Mouse (Mus musculus): Measurements from ENCODE around the gene Oas3. TPM values are rescaled to one million over a fixed set of nuclear protein-coding genes. Genes with fewer than 3 reads are reported as not detected.

Gene Oas3
- polyA plus RNA-seq, 1 experiment from 2014 or later = not detected

DNA sequence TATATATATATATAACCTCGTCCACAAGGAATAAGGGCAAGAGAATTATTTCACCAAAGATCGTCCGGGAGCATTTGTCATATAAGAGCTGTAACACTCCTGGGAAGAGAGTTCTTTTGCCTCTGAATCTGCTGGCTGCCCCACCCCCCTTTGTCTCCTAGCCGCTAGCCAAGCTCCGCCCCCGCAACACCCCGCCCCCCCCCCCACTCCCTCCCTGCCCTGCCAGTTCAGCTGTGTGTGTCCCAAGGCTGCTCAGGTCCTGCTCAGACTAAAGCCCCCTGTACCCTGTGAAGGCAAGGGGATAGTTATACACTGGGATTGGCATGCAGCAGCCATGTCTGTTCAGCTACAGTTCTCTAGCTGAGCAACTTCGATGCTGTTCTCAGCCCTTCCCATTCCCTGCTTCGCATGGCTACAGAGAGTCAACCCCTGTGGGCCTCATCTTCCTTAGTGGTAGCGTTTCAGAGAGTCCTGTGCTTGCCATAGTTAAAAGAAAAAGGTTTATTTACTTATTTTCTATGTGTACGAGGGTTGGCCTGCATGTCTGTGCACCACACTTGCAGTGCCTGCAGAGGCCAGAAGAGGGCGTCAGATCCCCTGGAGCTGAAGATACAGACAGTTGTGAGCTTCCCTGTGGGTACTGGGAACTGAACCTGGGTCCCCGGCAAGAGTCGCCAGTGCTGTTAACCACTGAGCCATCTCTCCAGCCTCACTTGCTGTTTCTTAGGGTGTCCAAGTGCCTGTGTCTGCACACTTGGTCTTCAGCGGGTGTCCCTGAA is 58.7 kb downstream of the Oas3 start:
- 55% methylated on average over 15 of the region's 15 CpGs for whole genome bisulfite sequencing
- ATAC-seq (ENCODE audit: insufficient number of reproducible peaks, insufficient read depth, low FRiP score, low TSS enrichment, low read depth) = no peak
- no peaks in the 10 kb centered on the region for H3K4me1 ChIP-seq (replicated peaks)

DNA sequence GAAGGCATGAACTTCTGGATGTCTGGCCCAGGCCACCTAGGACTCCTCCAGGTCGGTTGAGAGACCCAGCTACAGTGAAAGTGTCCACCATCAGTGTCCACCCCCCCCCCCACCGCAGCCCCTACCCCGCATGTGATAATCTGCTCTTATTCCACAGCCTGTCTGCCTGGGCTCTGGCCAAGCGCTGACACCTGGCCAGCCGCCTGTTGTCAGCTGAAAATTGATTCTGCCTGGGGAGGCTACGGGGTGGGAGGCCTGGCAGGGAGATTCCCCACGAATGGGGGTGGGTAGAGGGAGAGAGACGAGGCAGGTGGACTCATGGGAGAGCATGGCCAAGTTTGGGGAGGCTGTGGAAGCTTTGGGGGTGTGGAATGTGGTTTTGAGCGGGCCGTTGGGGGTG is 60.3 kb downstream of the Oas3 start:
- Histone ChIP-seq H3K9ac (replicated peaks) (no peak overlapping the region), H3K36me3 (no peaks in the 10 kb centered on the region), H3K4me3 (replicated peaks) (no peak overlapping the region), H3K4me1 (replicated peaks) (no peaks in the 10 kb centered on the region), H3K9me3 (no peaks in the 10 kb centered on the region), H3K4me2 (no peak overlapping the region), H3K27me3 (peaks cover 50% of the 10 kb centered on the region), H3K27ac (no peak overlapping the region)
- ATAC-seq (ENCODE audit: insufficient number of reproducible peaks, insufficient read depth, low FRiP score, low TSS enrichment, low read depth) = no peak
- WGBS = 72% methylated on average over 10 of the region's 10 CpGs

More for the DNA sequence above, 58.7 kb downstream of the Oas3 start:
- Histone ChIP-seq H3K27ac (no peak overlapping the region), H3K9ac (replicated peaks) (no peak overlapping the region), H3K9me3 (no peaks in the 10 kb centered on the region), H3K4me2 (no peak overlapping the region), H3K36me3 (no peaks in the 10 kb centered on the region), H3K4me3 (replicated peaks) (no peak overlapping the region), H3K27me3 (peaks cover 34% of the 10 kb centered on the region)

DNA sequence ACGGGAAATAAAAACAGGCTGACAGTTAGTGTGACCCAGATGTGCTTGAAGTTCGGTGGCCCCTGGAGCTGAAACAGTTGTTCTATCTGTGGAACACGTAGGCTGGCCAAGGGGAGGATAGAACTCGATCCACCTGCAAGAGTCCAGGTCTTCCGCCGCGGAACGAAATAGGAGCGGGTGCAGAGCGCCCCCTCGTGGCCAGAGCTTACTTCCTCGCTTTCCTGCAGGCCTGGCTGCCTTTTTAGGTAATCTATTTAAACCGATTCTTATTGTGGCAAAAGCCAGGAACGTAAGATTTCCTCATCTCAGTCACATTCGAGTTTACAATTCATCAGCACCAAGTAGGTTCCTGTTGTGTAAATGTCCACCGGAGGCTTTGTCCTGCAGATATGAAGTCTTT is 63.1 kb downstream of the Oas3 start:
- WGBS = 3% methylated on average over 16 of the region's 16 CpGs
- ATAC-seq (ENCODE audit: insufficient number of reproducible peaks, insufficient read depth, low FRiP score, low TSS enrichment, low read depth) = no peak
- Histone ChIP-seq H3K27ac (no peak overlapping the region), H3K36me3 (no peaks in the 10 kb centered on the region), H3K4me3 (replicated peaks) (no peak overlapping the region), H3K9me3 (no peaks in the 10 kb centered on the region), H3K9ac (replicated peaks) (no peak overlapping the region), H3K4me1 (replicated peaks) (peaks cover 14% of the 10 kb centered on the region), H3K27me3 (peaks cover 79% of the 10 kb centered on the region), H3K4me2 (no peak overlapping the region)

DNA sequence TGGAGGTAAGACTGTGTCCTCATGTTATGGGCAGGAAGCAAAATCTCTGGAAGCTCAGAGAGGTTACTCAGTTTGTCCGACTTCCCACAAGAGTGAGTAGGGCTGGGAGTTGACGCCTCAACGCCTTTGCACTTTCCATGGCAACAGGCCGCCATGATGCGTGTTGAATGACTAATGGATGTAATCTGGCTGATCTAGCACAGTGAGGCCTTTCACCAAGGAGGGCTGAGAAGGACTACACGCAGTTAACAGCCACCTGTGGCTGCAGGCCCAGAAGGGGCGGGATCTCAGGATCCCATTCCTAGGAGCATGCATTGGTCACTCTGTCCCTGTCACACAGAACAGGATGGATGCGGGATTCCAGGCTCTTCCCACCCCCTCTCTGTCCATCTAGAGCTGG is 64.7 kb downstream of the Oas3 start:
- peaks cover 95% of the 10 kb centered on the region for H3K27me3 ChIP-seq
- no peak overlapping the region for H3K4me3 ChIP-seq (replicated peaks)
- H3K4me2 ChIP-seq = no peak overlapping the region
- ATAC-seq (ENCODE audit: insufficient number of reproducible peaks, insufficient read depth, low FRiP score, low TSS enrichment, low read depth) = no peak
- no peaks in the 10 kb centered on the region for H3K9me3 ChIP-seq
- WGBS = 80% methylated on average over 8 of the region's 8 CpGs
- peaks cover 14% of the 10 kb centered on the region for H3K4me1 ChIP-seq (replicated peaks)
- H3K9ac ChIP-seq (replicated peaks) = no peak overlapping the region
- no peak overlapping the region for H3K27ac ChIP-seq
- H3K36me3 ChIP-seq = no peaks in the 10 kb centered on the region

DNA sequence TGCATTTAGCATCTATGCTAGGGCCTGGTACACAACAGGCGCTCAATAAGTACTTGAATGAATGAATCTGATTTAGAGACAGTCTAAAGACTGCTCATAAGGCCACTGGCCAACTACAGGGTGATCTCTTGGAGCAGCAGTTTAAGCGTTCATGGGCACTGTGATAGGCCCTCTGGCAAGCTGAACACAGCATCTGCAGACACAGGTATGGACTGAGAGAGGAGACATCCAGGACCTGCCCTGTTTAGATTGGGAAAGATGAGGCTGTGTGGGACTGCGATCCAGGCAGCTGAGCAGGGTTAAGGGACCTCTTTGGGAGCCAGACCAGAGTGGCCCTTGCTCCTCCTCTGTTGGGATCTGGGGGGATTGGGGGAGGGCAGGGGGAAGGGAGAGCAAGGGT is 65.6 kb downstream of the Oas3 start, which contains the start of gene Dtx1:
Gene Dtx1 (minus strand): TSS at position 101 of the 400 bp plus-strand sequence.
- Histone ChIP-seq H3K4me1 (replicated peaks) (peaks cover 16% of the 10 kb centered on the region), H3K4me2 (peak within 1 kb of the TSS; percentile 94), H3K4me3 (replicated peaks) (peak within 1 kb of the TSS; percentile 57), H3K9ac (replicated peaks) (peak within 1 kb of the TSS; percentile 66), H3K27ac (no peak within 1 kb of the TSS), H3K27me3 (peaks cover 99% of the 10 kb centered on the region), H3K36me3 (no peaks in the 10 kb centered on the region), H3K9me3 (no peaks in the 10 kb centered on the region)
- no peak for ATAC-seq (ENCODE audit: insufficient number of reproducible peaks, insufficient read depth, low FRiP score, low TSS enrichment, low read depth)
- WGBS = 35% methylated on average over 3 of the region's 3 CpGs

DNA sequence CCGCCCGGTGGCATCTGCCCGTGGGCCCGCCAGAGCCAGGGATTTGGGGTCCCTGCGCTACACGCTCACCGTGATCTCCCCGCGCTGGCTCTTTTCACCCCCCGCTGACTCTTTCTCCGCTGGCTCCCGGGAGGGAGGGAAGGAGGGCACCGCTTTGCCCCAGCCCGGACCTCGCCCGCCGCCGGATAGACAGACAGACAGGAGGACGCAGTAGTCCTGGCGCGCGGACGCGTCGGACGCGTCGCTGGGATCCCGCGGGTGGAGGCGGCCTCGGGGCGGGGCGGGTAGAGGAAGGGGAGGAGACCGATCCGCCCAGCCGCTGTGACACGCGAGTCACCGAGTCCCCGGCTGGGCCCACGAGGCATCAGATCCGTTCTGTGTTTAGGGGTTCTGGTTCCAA is 66.0 kb downstream of the Oas3 start:
- Histone ChIP-seq H3K27me3 (peaks cover 98% of the 10 kb centered on the region), H3K4me1 (replicated peaks) (peaks cover 20% of the 10 kb centered on the region), H3K4me3 (replicated peaks) (peak overlapping the region; percentile 57), H3K9ac (replicated peaks) (peak overlapping the region; percentile 66), H3K36me3 (no peaks in the 10 kb centered on the region), H3K27ac (no peak overlapping the region), H3K9me3 (no peaks in the 10 kb centered on the region), H3K4me2 (peak overlapping the region; percentile 94)
- no peak for ATAC-seq (ENCODE audit: insufficient number of reproducible peaks, insufficient read depth, low FRiP score, low TSS enrichment, low read depth)
- WGBS = 2% methylated on average over 43 of the region's 43 CpGs

DNA sequence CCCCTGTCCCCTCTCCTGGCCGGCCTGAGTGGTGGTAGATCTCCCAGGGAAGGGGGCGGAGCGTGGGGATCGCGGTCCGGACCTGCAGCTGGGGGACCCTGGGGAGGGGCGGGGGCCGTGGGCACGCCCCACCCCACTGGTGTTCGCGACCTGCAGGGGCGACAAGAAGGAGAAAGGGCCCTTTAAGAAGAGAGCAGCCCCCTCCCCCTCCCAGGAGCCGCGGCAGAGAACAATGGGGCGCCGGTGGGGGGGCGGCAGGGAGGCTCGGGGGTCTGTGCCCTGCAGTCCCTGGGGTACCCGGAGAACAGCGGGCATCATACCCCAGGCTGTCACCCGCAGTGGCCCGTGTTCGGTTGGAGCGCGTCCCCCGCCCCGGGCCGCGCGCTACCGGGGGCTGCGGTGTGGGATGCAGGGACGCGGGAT is 66.6 kb downstream of the Oas3 start:
- Histone ChIP-seq H3K4me3 (replicated peaks) (peak overlapping the region; percentile 57), H3K9ac (replicated peaks) (peak overlapping the region; percentile 66), H3K36me3 (no peaks in the 10 kb centered on the region), H3K27me3 (peaks cover 98% of the 10 kb centered on the region), H3K4me1 (replicated peaks) (peaks cover 25% of the 10 kb centered on the region), H3K4me2 (peak overlapping the region; percentile 94), H3K27ac (no peak overlapping the region), H3K9me3 (no peaks in the 10 kb centered on the region)
- ATAC-seq (ENCODE audit: insufficient number of reproducible peaks, insufficient read depth, low FRiP score, low TSS enrichment, low read depth) = no peak
- 1% methylated on average over 30 of the region's 34 CpGs for WGBS

DNA sequence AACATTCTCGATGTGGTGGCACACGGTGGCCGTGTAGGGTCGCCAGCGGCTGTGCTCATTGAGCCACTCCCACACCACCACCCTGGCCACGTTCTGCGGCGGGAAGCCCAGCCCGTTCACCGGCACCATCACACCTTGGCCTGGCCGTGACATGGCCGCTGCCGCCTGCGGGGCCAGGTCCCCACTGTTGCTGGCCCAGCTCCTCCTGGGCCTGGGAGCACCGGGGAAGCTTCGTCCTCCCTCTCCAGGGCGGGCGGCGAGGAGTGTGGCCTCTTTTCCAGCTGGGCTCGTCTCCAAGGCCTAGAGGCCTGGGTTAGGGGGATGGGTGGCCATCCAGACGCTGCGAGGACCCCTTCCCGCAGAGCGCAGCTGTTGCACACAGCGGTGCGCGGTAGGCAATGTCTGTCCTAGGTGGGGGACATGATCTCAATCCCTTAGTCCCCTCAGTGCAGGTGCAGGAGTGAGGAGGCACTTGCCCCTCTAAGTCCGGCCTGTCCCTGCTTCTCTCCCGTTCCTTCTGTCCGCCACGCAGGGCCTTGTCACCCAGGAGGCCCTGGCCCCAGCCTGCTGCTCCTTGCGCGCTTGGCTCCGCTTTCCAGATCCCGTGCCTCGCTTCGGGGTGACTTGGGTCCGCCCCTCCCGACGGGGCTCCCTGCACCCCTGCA is 67.2 kb downstream of the Oas3 start:
- ATAC-seq (ENCODE audit: insufficient number of reproducible peaks, insufficient read depth, low FRiP score, low TSS enrichment, low read depth) = no peak
- Histone ChIP-seq H3K27me3 (peaks cover 98% of the 10 kb centered on the region), H3K36me3 (no peaks in the 10 kb centered on the region), H3K27ac (no peak overlapping the region), H3K9me3 (no peaks in the 10 kb centered on the region), H3K9ac (replicated peaks) (peak overlapping the region; percentile 66), H3K4me3 (replicated peaks) (peak overlapping the region; percentile 57), H3K4me1 (replicated peaks) (peaks cover 25% of the 10 kb centered on the region), H3K4me2 (peak overlapping the region; percentile 94)
- 2% methylated on average over 40 of the region's 40 CpGs for WGBS

DNA sequence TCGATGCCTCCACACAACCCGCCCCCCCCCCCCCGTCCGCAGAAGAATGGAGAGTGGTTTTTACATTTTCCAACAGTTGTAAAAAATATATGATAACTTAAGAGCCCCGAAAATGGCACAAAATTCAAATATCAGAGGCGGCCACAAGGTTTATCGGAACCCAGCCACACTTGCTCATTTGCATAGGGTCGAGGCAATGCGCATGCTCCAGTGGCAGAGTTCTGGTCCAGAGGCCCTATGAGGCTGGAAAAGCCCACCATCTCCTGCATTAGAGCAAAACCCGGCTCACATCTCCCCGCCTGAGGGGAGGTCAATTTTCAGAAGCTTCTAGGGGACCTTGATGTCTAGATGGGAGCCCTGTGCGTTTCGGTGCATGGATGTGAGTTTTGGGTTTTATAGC is 70.5 kb downstream of the Oas3 start:
- Histone ChIP-seq H3K9me3 (no peaks in the 10 kb centered on the region), H3K9ac (replicated peaks) (0 out of 2 replicates have a peak overlapping the region, but pooled peaks have one; percentile 18), H3K4me3 (replicated peaks) (peak overlapping the region; percentile 24), H3K36me3 (no peaks in the 10 kb centered on the region), H3K27ac (no peak overlapping the region), H3K4me1 (replicated peaks) (peaks cover 38% of the 10 kb centered on the region), H3K4me2 (peak overlapping the region; percentile 53), H3K27me3 (peaks cover 89% of the 10 kb centered on the region)
- ATAC-seq (ENCODE audit: insufficient number of reproducible peaks, insufficient read depth, low FRiP score, low TSS enrichment, low read depth) = no peak
- WGBS = 43% methylated on average over 13 of the region's 13 CpGs

DNA sequence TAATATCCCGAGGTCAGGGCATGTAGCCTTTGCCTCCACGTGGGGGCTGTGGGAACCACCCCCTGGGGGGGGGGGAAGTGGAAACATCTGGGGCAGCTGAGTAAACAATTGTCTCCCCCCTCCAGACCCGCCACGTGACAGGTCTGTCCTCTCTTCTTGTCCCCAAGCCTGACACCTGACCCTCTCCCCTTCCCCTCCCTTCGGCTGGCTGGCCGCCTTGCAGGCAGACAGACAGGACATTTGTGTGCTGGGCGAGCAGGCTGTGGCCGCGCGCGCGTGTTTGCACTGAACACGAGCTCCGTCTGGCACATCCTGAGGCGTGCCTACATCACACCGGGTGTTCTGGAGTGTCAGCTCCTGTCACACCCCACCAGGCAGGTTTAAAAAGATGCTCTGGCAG is 70.9 kb downstream of the Oas3 start:
- H3K36me3 ChIP-seq = no peaks in the 10 kb centered on the region
- H3K4me3 ChIP-seq (replicated peaks) = peak overlapping the region; percentile 24
- H3K9ac ChIP-seq (replicated peaks) = 0 out of 2 replicates have a peak overlapping the region, but pooled peaks have one; percentile 18
- no peak for ATAC-seq (ENCODE audit: insufficient number of reproducible peaks, insufficient read depth, low FRiP score, low TSS enrichment, low read depth)
- no peak overlapping the region for H3K27ac ChIP-seq
- WGBS = 6% methylated on average over 16 of the region's 16 CpGs
- no peaks in the 10 kb centered on the region for H3K9me3 ChIP-seq
- peaks cover 38% of the 10 kb centered on the region for H3K4me1 ChIP-seq (replicated peaks)
- peaks cover 85% of the 10 kb centered on the region for H3K27me3 ChIP-seq
- H3K4me2 ChIP-seq = peak overlapping the region; percentile 53

DNA sequence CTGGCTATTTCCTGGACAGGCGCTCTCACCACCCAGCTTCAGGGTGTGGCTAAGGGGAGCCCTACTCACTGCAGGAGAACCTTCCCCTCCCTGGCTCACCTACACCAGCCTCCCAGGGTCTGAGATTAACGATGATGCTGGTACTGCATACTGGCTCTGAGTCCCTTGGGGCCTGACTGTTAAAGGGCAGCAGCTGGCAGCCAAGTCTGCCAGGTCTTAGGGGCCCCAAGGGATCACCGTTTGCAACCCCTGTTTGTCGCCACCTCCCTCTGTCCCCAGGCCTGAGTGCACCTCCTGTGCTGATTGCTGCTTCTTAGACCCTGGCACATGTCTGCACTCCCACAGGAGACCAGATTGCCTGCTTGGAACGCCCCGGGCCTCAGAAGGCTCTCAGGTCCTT is 73.0 kb downstream of the Oas3 start:
- Histone ChIP-seq H3K27me3 (peaks cover 83% of the 10 kb centered on the region), H3K9me3 (no peaks in the 10 kb centered on the region), H3K4me2 (no peak overlapping the region), H3K4me1 (replicated peaks) (peaks cover 43% of the 10 kb centered on the region), H3K27ac (no peak overlapping the region), H3K9ac (replicated peaks) (no peak overlapping the region), H3K36me3 (no peaks in the 10 kb centered on the region), H3K4me3 (replicated peaks) (no peak overlapping the region)
- 42% methylated on average over 6 of the region's 6 CpGs for WGBS
- no peak for ATAC-seq (ENCODE audit: insufficient number of reproducible peaks, insufficient read depth, low FRiP score, low TSS enrichment, low read depth)
